Mouse (Mus musculus): ENCODE measurements around the gene Tmem186. TPM values are rescaled to one million over a fixed set of nuclear protein-coding genes. Genes with fewer than 3 reads are reported as not detected.

The Tmem186 gene
- total RNA-seq, 2 experiments from 2014 or later: 15.5 to 15.6 TPM

GRCm38 (mm10) chr16:8669432-8669831 lies 31.9 kb upstream of the Tmem186 start:
- DNase-seq: no peak
- intact Hi-C loops (cut with DNase I): no loop called here

- intact Hi-C loops (cut with DNase I): no loop called here
- DNase-seq: no peak
Observed at GRCm38 (mm10) chr16:8668386-8668785, 30.9 kb upstream of the Tmem186 start.

- peak; percentile 43 to 51 for DNase-seq
- intact Hi-C loops (cut with DNase I): no loop called here
Observed at GRCm38 (mm10) chr16:8667814-8668213, 30.3 kb upstream of the Tmem186 start.

- intact Hi-C loops (cut with DNase I): no loop called here
- DNase-seq: peak; percentile 30 to 51
Observed at GRCm38 (mm10) chr16:8667261-8667660, 29.7 kb upstream of the Tmem186 start.

- intact Hi-C loops (cut with DNase I): no loop called here
- peak; percentile 56 to 61 for DNase-seq
Observed at GRCm38 (mm10) chr16:8666452-8666851, 28.9 kb upstream of the Tmem186 start.

GRCm38 (mm10) chr16:8665367-8665766 lies 27.9 kb upstream of the Tmem186 start:
- intact Hi-C loops (cut with DNase I): no loop called here
- DNase-seq: no peak

- peak; percentile 45 to 48 for DNase-seq
- intact Hi-C loops (cut with DNase I): no loop called here
Observed at GRCm38 (mm10) chr16:8663606-8664539, 26.4 kb upstream of the Tmem186 start.

- DNase-seq: no peak
- intact Hi-C loops (cut with DNase I): no loop called here
Observed at GRCm38 (mm10) chr16:8663022-8663421, 25.5 kb upstream of the Tmem186 start.

- intact Hi-C loops (cut with DNase I): no loop called here
- DNase-seq: no peak
Observed at GRCm38 (mm10) chr16:8658764-8659163, 21.3 kb upstream of the Tmem186 start.

GRCm38 (mm10) chr16:8658349-8658748 lies 20.8 kb upstream of the Tmem186 start:
- intact Hi-C loops (cut with DNase I): no loop called here
- no peak for DNase-seq

- no peak for DNase-seq
- intact Hi-C loops (cut with DNase I): no loop called here
Observed at GRCm38 (mm10) chr16:8656256-8656655, 18.7 kb upstream of the Tmem186 start.

- intact Hi-C loops (cut with DNase I): no loop called here
- DNase-seq: no peak
Observed at GRCm38 (mm10) chr16:8655599-8655998, 18.1 kb upstream of the Tmem186 start.

- intact Hi-C loops (cut with DNase I): no loop called here
- DNase-seq: no peak
Observed at GRCm38 (mm10) chr16:8655108-8655507, 17.6 kb upstream of the Tmem186 start.

- intact Hi-C loops (cut with DNase I): no loop called here
Observed at GRCm38 (mm10) chr16:8650007-8650406, 12.5 kb upstream of the Tmem186 start.

GRCm38 (mm10) chr16:8645546-8645945 lies 8.0 kb upstream of the Tmem186 start:
- intact Hi-C loops (cut with DNase I): no loop called here
- no peak for DNase-seq

More at GRCm38 (mm10) chr16:8650007-8650406, 12.5 kb upstream of the Tmem186 start:
- no peak for DNase-seq

GRCm38 (mm10) chr16:8643855-8644254 lies 6.3 kb upstream of the Tmem186 start:
- peak; percentile 40 to 59 for DNase-seq
- intact Hi-C loops (cut with DNase I): loop anchor here (1.0 kb wide), 2 partner anchors 30 to 150 kb away; no protein-coding TSS in a partner anchor

GRCm38 (mm10) chr16:8639466-8640191 lies 2.1 kb upstream of the Tmem186 start:
- no peak for DNase-seq
- intact Hi-C loops (cut with DNase I): loop anchor here (2.0 kb wide), 1 partner anchor 33 kb away; the partner anchor contains the start of gene Carhsp1

GRCm38 (mm10) chr16:8638131-8638530 lies 619 bp upstream of the Tmem186 start:
- DNase-seq: no peak
- intact Hi-C loops (cut with DNase I): no loop called here

GRCm38 (mm10) chr16:8636867-8637216 lies 670 bp downstream of the Tmem186 start:
- no peak for DNase-seq
- intact Hi-C loops (cut with DNase I): no loop called here

GRCm38 (mm10) chr16:8631428-8631827 lies 6.1 kb downstream of the Tmem186 start:
- intact Hi-C loops (cut with DNase I): no loop called here

GRCm38 (mm10) chr16:8630419-8630818 lies 7.1 kb downstream of the Tmem186 start:
- no peak for DNase-seq
- intact Hi-C loops (cut with DNase I): no loop called here

More at GRCm38 (mm10) chr16:8631428-8631827, 6.1 kb downstream of the Tmem186 start:
- no peak for DNase-seq

Measured in heart, postnatal 14 days (tissue).